Mouse (Mus musculus) left cerebral cortex, adult 2 months (tissue): ENCODE results near the gene Rap2b. TPM values are rescaled to one million over a fixed set of nuclear protein-coding genes. Genes with fewer than 3 reads are reported as not detected.

Experiments
- DNase-seq, 2 experiments: peaks; one replicate each; pipeline ENCODE4 v3.0.0; 2021 to 2022; ENCODE audit warnings: low spot score in 2 of 2, mixed read lengths in 1 of 2; ENCODE audit errors: extremely low spot score in 1 of 2
- H3K27ac ChIP-seq: fragments of 200-600 bp; 2 replicates; pipeline ENCODE4 v1.8.1; 2022
- H3K4me3 ChIP-seq: fragments of 200-600 bp; 2 replicates; pipeline ENCODE4 v1.8.1; 2022
- CTCF ChIP-seq: fragments of 200-600 bp; IDR thresholded peaks from 2 replicates; pipeline ENCODE4 v1.8.1; 2022; ENCODE audit warnings: antibody characterized with exemption, mild to moderate bottlenecking, moderate library complexity
- intact Hi-C: fragments of 180-260 bp; cut with DNase I; formaldehyde crosslinking; loops from one replicate; pipeline ENCODE4 v1.15.1; 2025
- total RNA-seq, 2 experiments: library from RNA; stranded (reverse); gene quantifications; 2 replicates each; pipeline ENCODE4 v1.2.3; 2021

Gene Rap2b
- total RNA-seq, 2 experiments from 2014 or later, result 35.2 to 38.5 TPM

DNA sequence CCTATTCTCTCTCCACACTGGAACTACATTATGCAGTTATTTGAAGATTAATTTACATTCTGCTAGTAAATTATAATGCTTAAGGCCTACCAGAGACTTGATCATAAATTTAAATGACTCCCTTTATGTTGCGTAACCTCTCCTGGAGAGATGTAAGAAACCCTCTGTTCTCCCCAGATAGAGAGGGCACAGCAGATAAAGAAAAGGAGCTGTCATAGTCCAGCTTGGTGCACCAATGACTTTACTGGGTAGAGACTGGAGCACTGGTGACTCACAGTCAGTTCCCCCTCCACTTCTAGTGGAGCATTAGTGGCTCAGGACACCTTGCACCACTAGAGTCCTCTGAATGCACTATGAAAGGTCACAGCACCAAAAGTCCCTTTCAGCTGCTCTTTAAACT is 31.4 kb downstream of the Rap2b start:
- H3K4me3 ChIP-seq, result no peak overlapping the region
- no peak for DNase-seq
- intact Hi-C loops, result no loop called here
- H3K27ac ChIP-seq, result no peak overlapping the region
- no peak for TF ChIP-seq CTCF

DNA sequence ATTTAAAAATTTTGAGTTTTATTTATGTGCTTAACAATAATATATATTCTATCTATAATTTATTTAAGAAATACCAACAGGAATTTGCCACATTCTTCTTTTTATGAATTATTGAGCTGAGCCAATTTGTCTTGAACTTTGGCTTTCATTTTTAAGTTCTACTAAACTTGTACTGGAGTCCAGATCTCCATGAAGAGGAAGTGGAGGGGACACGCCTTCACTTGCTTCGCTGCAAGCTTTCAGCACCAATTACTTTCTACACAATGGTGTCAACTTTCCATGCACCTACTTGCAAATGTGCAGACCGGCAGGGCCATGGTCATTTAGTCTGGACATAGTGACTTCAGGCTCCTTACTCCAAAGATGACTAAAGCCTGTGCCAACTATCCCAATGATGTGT is 32.1 kb downstream of the Rap2b start:
- no peak for DNase-seq
- intact Hi-C loops, result no loop called here
- TF ChIP-seq CTCF, result no peak
- Histone ChIP-seq H3K27ac (no peak overlapping the region), H3K4me3 (no peak overlapping the region)

DNA sequence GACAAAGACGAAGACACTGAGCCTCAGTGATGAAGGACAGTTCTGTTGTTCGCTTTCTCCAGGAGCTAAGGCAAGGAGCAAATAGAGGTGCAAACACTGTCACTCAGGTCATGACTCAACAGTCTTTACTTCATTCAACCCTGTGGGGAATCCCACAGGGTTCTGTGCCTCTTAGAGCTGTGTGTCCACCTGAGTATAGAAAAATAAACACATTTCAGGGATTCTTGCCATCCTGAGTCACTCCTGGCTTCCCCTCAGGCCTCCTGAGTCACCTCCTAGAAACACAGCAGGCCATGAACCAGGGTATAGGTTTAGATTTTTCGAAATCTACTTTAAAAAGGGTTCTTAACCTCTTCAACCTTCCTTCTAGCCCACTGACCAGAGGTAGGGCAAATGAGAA is 33.9 kb downstream of the Rap2b start:
- TF ChIP-seq CTCF, result no peak
- H3K4me3 ChIP-seq, result no peak overlapping the region

DNA sequence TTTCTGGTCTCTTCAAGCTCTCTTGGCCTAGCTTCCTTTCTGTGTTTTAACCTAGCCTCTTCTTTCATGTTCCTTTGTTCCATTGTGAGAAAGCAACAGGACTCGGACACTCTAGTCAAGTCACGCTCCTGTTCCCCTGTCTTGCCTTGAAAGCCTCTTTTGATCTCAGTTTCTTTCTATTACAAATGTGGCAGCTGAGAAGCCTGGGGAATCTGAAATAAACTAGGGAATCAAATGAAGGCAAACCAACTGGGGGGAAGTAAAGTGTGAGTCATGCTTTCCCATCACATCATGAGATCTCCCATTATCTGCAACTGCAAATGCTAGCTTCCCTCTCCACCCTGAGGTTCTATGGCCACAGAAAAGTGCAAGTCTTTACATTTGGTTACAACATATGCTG is 35.3 kb downstream of the Rap2b start:
- no peak overlapping the region for H3K4me3 ChIP-seq
- intact Hi-C loops, result no loop called here
- no peak overlapping the region for H3K27ac ChIP-seq
- no peak for DNase-seq
- no peak for TF ChIP-seq CTCF

More for the DNA sequence above, 33.9 kb downstream of the Rap2b start:
- no peak for DNase-seq
- intact Hi-C loops, result no loop called here
- H3K27ac ChIP-seq, result no peak overlapping the region

DNA sequence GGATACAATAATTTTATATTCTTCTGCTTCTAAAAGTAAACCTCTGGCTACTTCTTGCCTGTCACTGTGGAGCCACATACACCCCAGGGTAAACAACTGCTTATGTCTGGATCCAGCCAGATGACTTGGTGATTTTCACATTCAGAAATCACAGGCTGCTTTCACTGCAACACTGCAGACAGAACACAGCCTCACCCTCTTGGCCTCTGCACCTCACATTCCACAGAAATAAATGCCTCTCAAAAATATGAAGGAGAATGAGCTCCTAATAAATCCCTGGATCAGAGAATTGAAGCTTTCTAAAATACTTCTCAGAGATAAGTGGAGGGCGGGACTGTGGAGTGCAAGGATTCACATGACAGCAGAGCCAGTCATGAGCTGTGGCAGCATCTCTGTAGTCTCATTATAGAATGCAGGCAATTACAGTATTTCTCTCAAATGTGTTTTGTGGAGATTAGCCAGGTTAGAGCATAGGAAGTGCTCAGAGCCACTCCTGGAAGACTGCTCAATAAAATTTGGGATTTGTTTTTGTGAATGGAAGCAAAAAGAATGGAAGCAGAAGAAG is 39.5 kb downstream of the Rap2b start:
- Histone ChIP-seq H3K4me3 (no peak overlapping the region), H3K27ac (no peak overlapping the region)
- no peak for DNase-seq
- TF ChIP-seq CTCF, result no peak
- intact Hi-C loops, result no loop called here

DNA sequence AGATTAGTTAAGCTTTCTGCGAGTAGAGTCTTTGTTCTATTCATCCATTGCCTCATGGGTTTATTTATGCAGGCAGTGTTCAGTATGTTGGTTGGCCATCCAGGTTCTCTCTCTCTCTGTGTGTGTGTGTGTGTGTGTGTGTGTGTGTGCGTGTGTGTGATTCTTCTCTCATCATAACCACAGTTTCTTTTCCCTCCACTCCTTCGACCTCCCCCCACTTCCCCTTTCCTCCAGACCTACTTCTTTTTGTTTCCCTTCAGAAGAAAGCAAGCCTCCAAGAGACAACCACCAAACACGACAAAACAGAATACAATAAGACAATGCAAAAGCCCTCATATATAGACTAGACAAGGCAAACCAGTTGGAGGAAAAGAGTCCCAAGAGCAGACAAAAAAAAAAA is 45.5 kb downstream of the Rap2b start:
- Histone ChIP-seq H3K4me3 (no peak overlapping the region), H3K27ac (no peak overlapping the region)
- no peak for TF ChIP-seq CTCF
- intact Hi-C loops, result no loop called here
- no peak for DNase-seq

DNA sequence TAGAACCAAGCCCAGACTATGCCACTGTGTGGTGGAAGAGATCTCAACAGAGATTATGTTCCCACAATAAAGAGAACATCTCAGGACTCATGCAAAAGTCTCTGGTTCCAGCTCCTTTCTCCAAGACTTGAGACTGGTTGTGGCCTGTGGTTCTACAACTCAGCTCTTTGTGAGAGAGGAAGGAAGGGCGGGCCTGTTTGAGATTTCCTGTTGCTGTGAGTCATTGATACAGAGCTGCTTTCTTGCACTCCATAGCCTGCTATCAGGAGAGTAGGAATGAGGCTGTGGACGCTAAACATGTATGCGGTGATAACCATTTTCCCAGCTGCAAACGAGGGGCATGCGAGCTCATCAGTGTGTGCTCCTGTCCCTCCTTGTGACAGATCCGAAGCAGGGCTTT is 48.2 kb downstream of the Rap2b start:
- no peak for DNase-seq
- H3K27ac ChIP-seq, result no peak overlapping the region
- TF ChIP-seq CTCF, result no peak
- no peak overlapping the region for H3K4me3 ChIP-seq
- intact Hi-C loops, result no loop called here

DNA sequence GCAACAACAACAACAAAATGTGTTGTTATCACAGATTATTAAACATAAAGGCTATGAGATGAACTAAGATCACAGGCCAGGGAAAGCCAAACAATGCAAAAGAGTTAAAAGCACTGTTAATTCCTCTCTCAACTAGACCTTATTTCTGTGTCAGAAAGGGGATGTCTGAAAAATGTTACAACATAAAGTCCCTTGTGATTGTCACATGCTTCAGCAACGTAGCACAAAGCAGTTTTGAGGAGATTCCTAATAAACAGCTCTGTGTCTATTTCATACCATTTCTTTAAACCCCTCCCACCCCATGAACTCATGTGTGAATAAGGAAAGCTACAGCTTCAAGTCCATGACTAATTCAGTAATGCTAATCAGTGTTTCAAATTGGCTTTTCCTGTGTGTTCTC is 54.4 kb downstream of the Rap2b start:
- DNase-seq, result no peak
- intact Hi-C loops, result no loop called here
- H3K27ac ChIP-seq, result no peak overlapping the region
- TF ChIP-seq CTCF, result no peak
- H3K4me3 ChIP-seq, result no peak overlapping the region

Other genes with a start within 250 kb of the Rap2b start
- gene B430305J03Rik, start 4.3 kb downstream of the Rap2b start, total RNA-seq, result 1 to 10 TPM; 2.6 to 3.1 TPM